Mouse (Mus musculus) C2C12 (cell line): ENCODE data around the gene Dcaf12.

Source experiments
- CTCF ChIP-seq: IDR thresholded peaks from one replicate; pipeline ENCODE4 v1.5.1; 2011; ENCODE audit not compliant: control insufficient read depth, insufficient read depth, insufficient read length
- MYOD1 ChIP-seq: IDR thresholded peaks from one replicate; pipeline ENCODE4 v1.6.1; 2011; ENCODE audit warnings: low read depth; ENCODE audit not compliant: control insufficient read depth, insufficient read length

GRCm38 (mm10) chr4:41274980-41275850 is 39.5 kb downstream of the Dcaf12 start, which contains the start of gene Ubap2:
- TF ChIP-seq CTCF, result no peak
- TF ChIP-seq MYOD1, result peak; percentile 51
